In genomic region chr10:75104191-75105098, GRCm38 (mm10) we compare ENCODE assay signal across 8 mouse cellular contexts. TPM values are rescaled to one million over a fixed set of nuclear protein-coding genes. Genes with fewer than 3 reads are reported as not detected.
DNase-seq lines count a peak whose midpoint lies in the region; ATAC-seq and TF ChIP-seq lines count a peak whose summit lies in the region.

No protein-coding gene starts in this region.

- no peak overlapping the region for H3K9ac ChIP-seq in hindbrain, embryonic 13.5 days
- no peak overlapping the region for H3K9ac ChIP-seq in hindbrain, embryonic 16.5 days (ENCODE audit: low read depth, low read length)
- no peak overlapping the region for H3K9ac ChIP-seq in heart, postnatal 0 days (replicated peaks; ENCODE audit: low read depth, low read length)

- H3K9me3 ChIP-seq in hindbrain, embryonic 13.5 days: no peaks in the 10 kb centered on the region
- H3K9me3 ChIP-seq in hindbrain, embryonic 16.5 days (ENCODE audit: control insufficient read depth, low read length): no peaks in the 10 kb centered on the region
- no peaks in the 10 kb centered on the region; the same call in 1 of the 2 replicates for H3K9me3 ChIP-seq in heart, postnatal 0 days (replicated peaks; ENCODE audit: control insufficient read depth, low read length)

- peaks cover 69% of the 10 kb centered on the region for H3K4me1 ChIP-seq in hindbrain, embryonic 13.5 days (replicated peaks)
- peaks cover 30% of the 10 kb centered on the region for H3K4me1 ChIP-seq in hindbrain, embryonic 16.5 days (ENCODE audit: control insufficient read depth, insufficient read depth, low read depth, low read length)
- peaks cover 31% of the 10 kb centered on the region for H3K4me1 ChIP-seq in cortical plate, adult 2 months (ENCODE audit: control insufficient read depth, insufficient read depth, low read length)
- peaks cover 13% of the 10 kb centered on the region; the same call in 1 of the 2 replicates for H3K4me1 ChIP-seq in heart, postnatal 0 days (ENCODE audit: control insufficient read depth, insufficient read depth)

- 0 out of 2 replicates have a peak overlapping the region, but pooled peaks have one; percentile 0 for H3K27ac ChIP-seq in hindbrain, embryonic 13.5 days
- H3K27ac ChIP-seq in hindbrain, embryonic 16.5 days (ENCODE audit: low read depth, low read length): no peak overlapping the region
- H3K27ac ChIP-seq in cortical plate, adult 2 months (ENCODE audit: insufficient read depth, low read length): peak overlapping the region; percentile 6; the same call in 1 of the 2 replicates
- peak overlapping the region; percentile 63 for H3K27ac ChIP-seq in heart, postnatal 0 days (ENCODE audit: low read depth)

- no peak overlapping the region for H3K4me2 ChIP-seq in hindbrain, embryonic 13.5 days
- H3K4me2 ChIP-seq in hindbrain, embryonic 16.5 days (ENCODE audit: low read length): no peak overlapping the region
- 0 out of 2 replicates have a peak overlapping the region, but pooled peaks have one; percentile 9 for H3K4me2 ChIP-seq in heart, postnatal 0 days (ENCODE audit: low read depth, low read length)

- TF ChIP-seq POLR2A in cortical plate, adult 2 months (IDR thresholded peaks at IDR 0.05; ENCODE audit: extremely low read depth, insufficient read depth, low read length): peak; percentile 37; the same call in 1 of the 2 replicates

- peak; percentile 23; the same call in 1 of the 2 replicates for ATAC-seq in hindbrain, embryonic 13.5 days (ENCODE audit: low FRiP score)
- ATAC-seq in hindbrain, embryonic 16.5 days: no peak
- ATAC-seq in heart, postnatal 0 days (ENCODE audit: insufficient read depth, low read depth): peak; percentile 68
- ATAC-seq in megakaryocyte, adult 5-6 weeks (ENCODE audit: poor library complexity, severe bottlenecking): peak; percentile 27; the same call in 1 of the 2 replicates

- H3K4me3 ChIP-seq in hindbrain, embryonic 13.5 days: no peak overlapping the region
- H3K4me3 ChIP-seq in hindbrain, embryonic 16.5 days (ENCODE audit: low read length): no peak overlapping the region
- H3K4me3 ChIP-seq in cortical plate, adult 2 months (ENCODE audit: insufficient read depth, low read length): no peak overlapping the region
- H3K4me3 ChIP-seq in heart, postnatal 0 days (ENCODE audit: low read depth, low read length): no peak overlapping the region

- no peak for TF ChIP-seq EP300 in heart, postnatal 0 days (IDR thresholded peaks at IDR 0.05; ENCODE audit: low read depth)

- DNase-seq in MN1 (ENCODE audit: low spot score): peak; percentile 83
- no peak for DNase-seq in heart, postnatal 0 days (ENCODE audit: low spot score)
- DNase-seq in natural killer cell, adult 2 months (ENCODE audit: low spot score in 2 of 2): no peak
- DNase-seq in thymus, postnatal 10 days (ENCODE audit: low spot score in 2 of 2): no peak

- no peak for TF ChIP-seq CTCF in cortical plate, adult 2 months (IDR thresholded peaks at IDR 0.05; ENCODE audit: extremely low read depth, insufficient read depth, low read length)
- TF ChIP-seq CTCF in heart, postnatal 0 days (IDR thresholded peaks at IDR 0.05; ENCODE audit: low read depth): no peak

- H3K27me3 ChIP-seq in hindbrain, embryonic 13.5 days: no peaks in the 10 kb centered on the region
- no peaks in the 10 kb centered on the region for H3K27me3 ChIP-seq in hindbrain, embryonic 16.5 days (replicated peaks; ENCODE audit: control insufficient read depth, insufficient read depth, low read length)
- H3K27me3 ChIP-seq in heart, postnatal 0 days (ENCODE audit: control insufficient read depth, insufficient read depth, low read length): peaks cover 47% of the 10 kb centered on the region

- WGBS in hindbrain, embryonic 13.5 days: 65% methylated on average over 9 of the region's 9 CpGs
- WGBS in hindbrain, embryonic 16.5 days: 63% methylated on average over 9 of the region's 9 CpGs
- WGBS in heart, postnatal 0 days: 32% methylated on average over 9 of the region's 9 CpGs

- H3K36me3 ChIP-seq in hindbrain, embryonic 13.5 days: no peaks in the 10 kb centered on the region
- no peaks in the 10 kb centered on the region for H3K36me3 ChIP-seq in hindbrain, embryonic 16.5 days (ENCODE audit: control insufficient read depth, insufficient read depth, low read length)
- no peaks in the 10 kb centered on the region for H3K36me3 ChIP-seq in heart, postnatal 0 days (replicated peaks; ENCODE audit: control insufficient read depth, insufficient read depth, low read length)

RNA-seq across cellular contexts. Expression of gene Bcr, which starts 44.1 kb away (rescaled TPM):
- 15.1 and 15.8 TPM in 2 replicates for polyA plus RNA-seq in hindbrain, embryonic 13.5 days (2015; fragmentation: Nextera tagmentation; extraction: Ambion mirVana)
- polyA plus RNA-seq in hindbrain, embryonic 16.5 days (2015; fragmentation: Nextera tagmentation; extraction: Ambion mirVana): 11.5 and 13.6 TPM in 2 replicates
- polyA plus RNA-seq in cortical plate, adult 2 months (2012; rRNA removed): 67.3 and 78.1 TPM in 2 replicates
- total RNA-seq in heart, postnatal 0 days (2014; rRNA removed; ENCODE audit: low replicate concordance): 11.4 and 12.1 TPM in 2 replicates
- polyA plus RNA-seq in heart, postnatal 0 days (2015; fragmentation: Nextera tagmentation; extraction: Ambion mirVana): 9.3 and 10.2 TPM in 2 replicates
- total RNA-seq in megakaryocyte, adult 5-6 weeks (2015): 14.1 and 14.5 TPM in 2 replicates
- 9.1 and 14.5 TPM in 2 replicates for total RNA-seq in megakaryocyte, adult 5-6 weeks (2017)
